Mouse (Mus musculus): Measurements from ENCODE around the gene Pparg. TPM values are rescaled to one million over a fixed set of nuclear protein-coding genes. Genes with fewer than 3 reads are reported as not detected.

Pparg gene
- polyA plus RNA-seq, 1 experiment from 2014 or later: 20.5 TPM

- Histone ChIP-seq H3K36me3 (ENCODE audit: control insufficient read depth, insufficient read depth) (no peaks in the 10 kb centered on the region), H3K27ac (ENCODE audit: low read depth, low read length) (no peak overlapping the region)
Observed at GRCm38 (mm10) chr6:115504915-115505314, 144.2 kb downstream of the Pparg start.

GRCm38 (mm10) chr6:115506425-115506824 lies 145.7 kb downstream of the Pparg start:
- ATAC-seq: no peak
- no peak overlapping the region for H3K4me2 ChIP-seq (replicated peaks; ENCODE audit: low read depth)
- no peaks in the 10 kb centered on the region for H3K27me3 ChIP-seq (replicated peaks; ENCODE audit: control insufficient read depth, insufficient read depth, low read length)
- no peak overlapping the region for H3K9ac ChIP-seq (ENCODE audit: low read depth, low read length)
- H3K4me1 ChIP-seq (replicated peaks; ENCODE audit: control insufficient read depth, insufficient read depth, low read length): peaks cover 9% of the 10 kb centered on the region
- WGBS: 87% methylated on average over 1 of the region's 1 CpGs
- H3K9me3 ChIP-seq (ENCODE audit: control insufficient read depth): no peaks in the 10 kb centered on the region
- no peaks in the 10 kb centered on the region for H3K36me3 ChIP-seq (ENCODE audit: control insufficient read depth, insufficient read depth)
- TF ChIP-seq CTCF (IDR thresholded peaks at IDR 0.05; ENCODE audit: low read depth): no peak
- no peak overlapping the region for H3K4me3 ChIP-seq (ENCODE audit: low read depth, low read length)
- no peak overlapping the region for H3K27ac ChIP-seq (ENCODE audit: low read depth, low read length)

More at GRCm38 (mm10) chr6:115504915-115505314, 144.2 kb downstream of the Pparg start:
- Histone ChIP-seq H3K4me3 (ENCODE audit: low read depth, low read length) (no peak overlapping the region), H3K4me2 (replicated peaks; ENCODE audit: low read depth) (no peak overlapping the region), H3K4me1 (replicated peaks; ENCODE audit: control insufficient read depth, insufficient read depth, low read length) (peaks cover 12% of the 10 kb centered on the region), H3K27me3 (replicated peaks; ENCODE audit: control insufficient read depth, insufficient read depth, low read length) (no peaks in the 10 kb centered on the region), H3K9me3 (ENCODE audit: control insufficient read depth) (no peaks in the 10 kb centered on the region), H3K9ac (ENCODE audit: low read depth, low read length) (no peak overlapping the region)
- 81% methylated on average over 5 of the region's 5 CpGs for WGBS
- no peak for ATAC-seq
- no peak for TF ChIP-seq CTCF (IDR thresholded peaks at IDR 0.05; ENCODE audit: low read depth)

- ATAC-seq: no peak
- Histone ChIP-seq H3K4me3 (ENCODE audit: low read depth, low read length) (no peak overlapping the region), H3K4me1 (replicated peaks; ENCODE audit: control insufficient read depth, insufficient read depth, low read length) (no peaks in the 10 kb centered on the region), H3K9ac (ENCODE audit: low read depth, low read length) (no peak overlapping the region), H3K9me3 (ENCODE audit: control insufficient read depth) (no peaks in the 10 kb centered on the region), H3K36me3 (ENCODE audit: control insufficient read depth, insufficient read depth) (no peaks in the 10 kb centered on the region), H3K4me2 (replicated peaks; ENCODE audit: low read depth) (no peak overlapping the region), H3K27ac (ENCODE audit: low read depth, low read length) (no peak overlapping the region), H3K27me3 (replicated peaks; ENCODE audit: control insufficient read depth, insufficient read depth, low read length) (no peaks in the 10 kb centered on the region)
- 96% methylated on average over 3 of the region's 3 CpGs for WGBS
- no peak for TF ChIP-seq CTCF (IDR thresholded peaks at IDR 0.05; ENCODE audit: low read depth)
Observed at GRCm38 (mm10) chr6:115511447-115511846, 150.7 kb downstream of the Pparg start.

- Histone ChIP-seq H3K9ac (ENCODE audit: low read depth, low read length) (no peak overlapping the region), H3K27ac (ENCODE audit: low read depth, low read length) (no peak overlapping the region), H3K4me1 (replicated peaks; ENCODE audit: control insufficient read depth, insufficient read depth, low read length) (no peaks in the 10 kb centered on the region), H3K4me3 (ENCODE audit: low read depth, low read length) (no peak overlapping the region), H3K9me3 (ENCODE audit: control insufficient read depth) (no peaks in the 10 kb centered on the region), H3K4me2 (replicated peaks; ENCODE audit: low read depth) (no peak overlapping the region), H3K36me3 (ENCODE audit: control insufficient read depth, insufficient read depth) (no peaks in the 10 kb centered on the region), H3K27me3 (replicated peaks; ENCODE audit: control insufficient read depth, insufficient read depth, low read length) (no peaks in the 10 kb centered on the region)
- no peak for ATAC-seq
- no peak for TF ChIP-seq CTCF (IDR thresholded peaks at IDR 0.05; ENCODE audit: low read depth)
- 93% methylated on average over 4 of the region's 4 CpGs for WGBS
Observed at GRCm38 (mm10) chr6:115513207-115513606, 152.5 kb downstream of the Pparg start.

GRCm38 (mm10) chr6:115517904-115518303 lies 157.2 kb downstream of the Pparg start:
- ATAC-seq: no peak
- no peak overlapping the region; the same call in 1 of the 2 replicates for H3K9ac ChIP-seq (ENCODE audit: low read depth, low read length)
- no peak for TF ChIP-seq CTCF (IDR thresholded peaks at IDR 0.05; ENCODE audit: low read depth)
- H3K9me3 ChIP-seq (ENCODE audit: control insufficient read depth): no peaks in the 10 kb centered on the region
- no peaks in the 10 kb centered on the region for H3K27me3 ChIP-seq (replicated peaks; ENCODE audit: control insufficient read depth, insufficient read depth, low read length)
- H3K36me3 ChIP-seq (ENCODE audit: control insufficient read depth, insufficient read depth): no peaks in the 10 kb centered on the region
- peaks cover 12% of the 10 kb centered on the region; the same call in 1 of the 2 replicates for H3K4me1 ChIP-seq (replicated peaks; ENCODE audit: control insufficient read depth, insufficient read depth, low read length)
- WGBS: 75% methylated on average over 4 of the region's 4 CpGs
- H3K4me3 ChIP-seq (ENCODE audit: low read depth, low read length): no peak overlapping the region
- no peak overlapping the region for H3K4me2 ChIP-seq (replicated peaks; ENCODE audit: low read depth)
- no peak overlapping the region for H3K27ac ChIP-seq (ENCODE audit: low read depth, low read length)

- Histone ChIP-seq H3K4me1 (replicated peaks; ENCODE audit: control insufficient read depth, insufficient read depth, low read length) (peaks cover 14% of the 10 kb centered on the region; the same call in 1 of the 2 replicates), H3K36me3 (ENCODE audit: control insufficient read depth, insufficient read depth) (no peaks in the 10 kb centered on the region), H3K9me3 (ENCODE audit: control insufficient read depth) (no peaks in the 10 kb centered on the region), H3K27ac (ENCODE audit: low read depth, low read length) (no peak overlapping the region), H3K4me2 (replicated peaks; ENCODE audit: low read depth) (no peak overlapping the region), H3K9ac (ENCODE audit: low read depth, low read length) (no peak overlapping the region; the same call in 1 of the 2 replicates), H3K4me3 (ENCODE audit: low read depth, low read length) (no peak overlapping the region), H3K27me3 (replicated peaks; ENCODE audit: control insufficient read depth, insufficient read depth, low read length) (no peaks in the 10 kb centered on the region)
- no peak for TF ChIP-seq CTCF (IDR thresholded peaks at IDR 0.05; ENCODE audit: low read depth)
- no peak for ATAC-seq
- 84% methylated on average over 2 of the region's 2 CpGs for WGBS
Observed at GRCm38 (mm10) chr6:115518352-115518751, 157.6 kb downstream of the Pparg start.

GRCm38 (mm10) chr6:115519275-115519699 lies 158.5 kb downstream of the Pparg start:
- Histone ChIP-seq H3K36me3 (ENCODE audit: control insufficient read depth, insufficient read depth) (no peaks in the 10 kb centered on the region), H3K27me3 (replicated peaks; ENCODE audit: control insufficient read depth, insufficient read depth, low read length) (no peaks in the 10 kb centered on the region), H3K9ac (ENCODE audit: low read depth, low read length) (no peak overlapping the region), H3K27ac (ENCODE audit: low read depth, low read length) (peak overlapping the region; percentile 41), H3K9me3 (ENCODE audit: control insufficient read depth) (no peaks in the 10 kb centered on the region), H3K4me2 (replicated peaks; ENCODE audit: low read depth) (peak overlapping the region; percentile 48), H3K4me3 (ENCODE audit: low read depth, low read length) (no peak overlapping the region), H3K4me1 (replicated peaks; ENCODE audit: control insufficient read depth, insufficient read depth, low read length) (peaks cover 14% of the 10 kb centered on the region; the same call in 1 of the 2 replicates)
- TF ChIP-seq CTCF (IDR thresholded peaks at IDR 0.05; ENCODE audit: low read depth): no peak
- 31% methylated on average over 12 of the region's 12 CpGs for whole genome bisulfite sequencing
- ATAC-seq: peak; percentile 85
